Mouse (Mus musculus) bone marrow macrophage, adult 2 months (primary cell): ENCODE measurements around the gene Dnah2. TPM values are rescaled to one million over a fixed set of nuclear protein-coding genes. Genes with fewer than 3 reads are reported as not detected.
"Not testable (repeated sequence)": the region's sequence is repeated elsewhere in the genome, so short reads cannot be mapped to it uniquely, and the experiment has no call there.

Experiments
- H3K27ac ChIP-seq: 2 replicates; pipeline ENCODE4 v1.5.1; 2012; ENCODE audit warnings: low read depth, low read length; ENCODE audit not compliant: insufficient read depth
- H3K4me1 ChIP-seq: 2 replicates; pipeline ENCODE4 v1.6.1; 2012; ENCODE audit warnings: low read length; ENCODE audit not compliant: control insufficient read depth, insufficient read depth
- H3K4me3 ChIP-seq: 2 replicates; pipeline ENCODE4 v1.5.1; 2012; ENCODE audit warnings: mild to moderate bottlenecking, low read length, moderate library complexity; ENCODE audit not compliant: insufficient read depth
- CTCF ChIP-seq: IDR thresholded peaks from 2 replicates; pipeline ENCODE4 v1.5.1; 2012; ENCODE audit warnings: low read depth, mild to moderate bottlenecking, low read length, moderate library complexity
- POLR2A ChIP-seq: IDR thresholded peaks from 2 replicates; pipeline ENCODE4 v1.6.1; 2012; ENCODE audit warnings: mild to moderate bottlenecking, low read depth, low read length, borderline replicate concordance
- polyA plus RNA-seq: library from polyadenylated mRNA; stranded (reverse); fragments of >200 nt; gene quantifications from 2 replicates; pipeline ENCODE4 v1.2.4, GENCODE M21; 2012; ENCODE audit not compliant: missing spikeins, insufficient read depth, insufficient read length

The Dnah2 gene
- polyA plus RNA-seq, 1 experiment, result 0.72 TPM

DNA sequence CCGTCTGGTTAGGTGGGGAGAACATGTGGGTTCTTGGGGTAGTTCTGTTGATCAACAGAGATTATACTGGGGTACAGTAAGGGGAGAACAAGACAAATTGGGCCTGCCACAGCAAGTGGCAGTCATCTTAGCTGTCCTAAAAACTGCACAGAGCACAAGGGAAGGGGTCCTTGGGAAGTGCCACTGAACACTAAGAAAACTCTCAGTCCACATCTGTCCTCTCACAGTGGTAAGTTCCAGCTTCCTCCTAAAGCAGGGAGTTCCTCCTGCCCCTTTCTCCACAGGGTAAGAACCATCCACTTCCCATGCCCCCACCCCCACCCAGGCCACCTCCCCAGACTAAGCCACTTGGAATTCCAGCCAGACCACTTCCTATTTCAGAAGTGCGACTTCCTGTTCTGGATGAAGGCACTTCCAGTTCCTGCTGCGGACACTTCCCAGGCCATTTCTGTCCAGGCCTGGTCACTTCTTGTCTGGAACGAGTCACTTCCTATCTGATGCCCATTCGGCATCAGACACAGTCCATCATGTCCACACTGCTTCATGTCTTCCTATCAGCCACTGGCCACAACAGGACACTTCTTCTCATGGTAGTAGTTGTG, 5.7 kb upstream of the Dnah2 start:
- peak overlapping the region; percentile 60 for H3K27ac ChIP-seq
- peaks cover 19% of the 10 kb centered on the region for H3K4me1 ChIP-seq
- H3K4me3 ChIP-seq, result no peak overlapping the region
- no peak for TF ChIP-seq POLR2A
- TF ChIP-seq CTCF, result no peak

DNA sequence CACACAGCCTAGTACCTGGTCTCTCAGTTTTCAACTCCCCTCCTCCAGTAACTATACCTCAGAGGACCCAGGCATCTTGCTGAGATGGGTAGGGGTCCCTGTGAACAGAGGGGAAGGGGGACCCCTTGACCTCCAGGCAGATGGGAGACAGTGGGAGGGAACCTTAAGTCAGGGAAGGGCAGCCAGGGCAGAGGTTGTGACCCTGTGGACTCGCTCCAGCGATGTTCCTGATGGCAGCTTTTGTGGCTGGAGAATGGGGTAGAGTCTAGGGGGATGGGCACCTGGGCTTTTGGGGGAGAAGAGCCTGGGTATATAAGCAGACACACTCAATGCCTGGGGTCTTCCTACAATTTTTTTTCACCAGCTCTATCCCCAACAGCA, 4.4 kb upstream of the Dnah2 start:
- Histone ChIP-seq H3K4me1 (peaks cover 12% of the 10 kb centered on the region), H3K4me3 (no peak overlapping the region), H3K27ac (no peak overlapping the region)
- TF ChIP-seq POLR2A (no peak), CTCF (no peak)

DNA sequence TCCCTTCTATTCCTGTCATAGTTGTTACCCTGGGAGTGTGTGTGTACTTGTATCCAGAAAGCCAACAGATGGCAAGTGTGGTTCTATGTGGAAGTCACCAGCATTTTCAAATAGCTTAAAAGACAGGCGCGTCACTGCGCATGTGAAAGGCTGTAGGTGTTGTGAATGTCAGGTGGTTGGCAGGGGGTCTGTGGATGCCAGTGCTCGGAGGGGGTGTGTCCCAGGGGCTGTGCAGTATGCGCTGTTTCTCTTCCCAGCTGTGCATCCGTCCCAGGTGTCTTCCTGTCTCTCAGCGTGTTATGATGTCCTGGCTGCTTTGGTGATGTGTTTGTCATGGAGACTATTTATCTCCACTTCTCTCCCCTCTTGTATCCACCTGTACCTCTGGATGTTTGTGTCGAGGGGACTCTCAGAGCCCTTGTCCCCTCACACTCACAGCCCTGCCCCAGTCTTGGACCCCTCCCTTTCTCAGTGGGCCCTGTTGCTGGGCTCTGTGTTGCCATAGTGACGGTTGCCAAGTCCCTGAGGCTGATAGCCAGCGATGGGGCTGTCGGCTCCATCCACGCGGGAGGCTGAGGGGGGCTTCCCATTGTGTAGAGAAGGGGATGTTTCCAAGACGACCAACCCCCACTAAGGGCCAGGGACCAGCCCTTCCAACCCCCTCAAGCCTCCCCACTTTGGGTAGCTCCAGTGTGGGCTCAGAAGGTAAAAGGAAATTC, 3.9 kb upstream of the Dnah2 start:
- H3K4me1 ChIP-seq, result peaks cover 12% of the 10 kb centered on the region
- TF ChIP-seq POLR2A (no peak), CTCF (no peak)
- H3K4me3 ChIP-seq, result no peak overlapping the region
- H3K27ac ChIP-seq, result no peak overlapping the region

DNA sequence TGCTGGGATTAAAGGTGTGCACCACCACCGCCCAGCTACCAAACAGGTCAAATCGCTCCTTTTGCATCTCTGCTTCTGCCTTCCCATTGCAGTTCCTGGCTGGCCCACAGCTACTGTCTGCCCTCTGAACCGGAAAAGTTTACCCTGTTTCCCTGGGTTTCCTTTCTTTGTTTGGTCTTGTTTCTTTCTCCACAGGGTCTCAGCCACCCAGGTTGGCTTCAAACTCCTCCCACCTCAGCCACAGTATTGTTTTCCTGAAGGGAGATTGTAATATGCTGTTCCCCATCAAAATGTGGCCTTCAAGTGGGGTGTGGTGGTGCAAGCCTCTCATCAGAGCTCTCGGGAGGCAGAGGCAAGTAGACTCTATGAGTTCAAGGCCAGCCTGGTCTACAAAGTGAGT, 2.4 kb upstream of the Dnah2 start:
- Histone ChIP-seq H3K4me1 (peaks cover 15% of the 10 kb centered on the region), H3K27ac (no peak overlapping the region), H3K4me3 (no peak overlapping the region)
- TF ChIP-seq CTCF (no peak), POLR2A (no peak)

DNA sequence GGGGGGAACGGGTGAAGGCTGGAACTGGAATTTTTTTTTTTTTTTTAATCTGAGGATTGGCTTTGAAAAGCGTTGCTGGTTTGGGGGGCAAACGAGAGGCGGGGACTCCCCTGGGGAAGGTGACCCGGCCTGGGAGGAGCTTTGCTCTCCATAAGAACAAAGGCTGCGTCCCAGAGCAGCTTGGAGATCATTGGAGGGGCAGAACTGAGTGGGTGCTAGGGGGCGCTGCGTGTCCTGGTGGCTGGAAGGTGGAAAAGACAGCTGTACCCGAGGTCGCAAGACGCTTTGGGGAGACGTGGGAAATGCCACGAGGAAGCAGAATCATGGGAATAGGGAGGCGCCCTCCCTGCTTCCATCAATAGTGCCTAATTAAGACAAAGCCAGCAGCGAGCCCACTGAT, 1.8 kb downstream of the Dnah2 start:
- no peak overlapping the region for H3K27ac ChIP-seq
- peak; percentile 53 for TF ChIP-seq CTCF
- no peak for TF ChIP-seq POLR2A
- peaks cover 4% of the 10 kb centered on the region; the same call in 1 of the 2 replicates for H3K4me1 ChIP-seq
- peak overlapping the region; percentile 60 for H3K4me3 ChIP-seq

DNA sequence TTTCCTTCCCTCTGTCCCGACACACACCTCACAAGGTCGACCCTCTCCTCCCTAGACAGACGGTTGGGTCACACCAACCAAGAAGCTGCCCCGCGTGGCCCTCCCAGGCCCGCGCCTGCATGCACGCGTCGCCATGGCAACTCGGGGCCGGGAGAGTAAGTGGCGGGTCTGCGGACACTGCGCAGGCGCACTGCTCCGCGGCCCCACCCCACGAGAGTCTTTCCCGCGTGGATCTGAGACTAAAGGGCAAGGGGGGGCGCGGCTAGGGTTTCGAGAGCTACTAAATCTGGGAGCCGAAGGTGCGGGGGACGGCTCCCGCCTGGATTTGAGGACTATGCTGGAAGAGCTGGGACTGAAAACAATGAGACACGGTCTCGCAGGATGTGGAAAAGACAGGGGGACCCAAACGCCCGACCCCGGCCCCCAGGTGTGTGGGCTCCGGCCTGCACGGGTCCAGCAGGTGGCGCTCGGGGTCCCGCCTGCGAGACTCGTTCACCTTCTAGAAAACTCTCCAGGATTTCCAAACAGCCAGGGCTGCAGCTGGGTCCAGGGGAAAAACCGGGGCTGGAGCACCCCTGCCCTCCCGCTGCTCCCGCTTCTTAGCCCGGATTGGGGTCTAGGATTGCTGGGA, 2.4 kb downstream of the Dnah2 start:
- Histone ChIP-seq H3K4me3 (peak overlapping the region; percentile 60), H3K27ac (no peak overlapping the region), H3K4me1 (peaks cover 4% of the 10 kb centered on the region; the same call in 1 of the 2 replicates)
- TF ChIP-seq CTCF, result peak; percentile 76
- no peak for TF ChIP-seq POLR2A

DNA sequence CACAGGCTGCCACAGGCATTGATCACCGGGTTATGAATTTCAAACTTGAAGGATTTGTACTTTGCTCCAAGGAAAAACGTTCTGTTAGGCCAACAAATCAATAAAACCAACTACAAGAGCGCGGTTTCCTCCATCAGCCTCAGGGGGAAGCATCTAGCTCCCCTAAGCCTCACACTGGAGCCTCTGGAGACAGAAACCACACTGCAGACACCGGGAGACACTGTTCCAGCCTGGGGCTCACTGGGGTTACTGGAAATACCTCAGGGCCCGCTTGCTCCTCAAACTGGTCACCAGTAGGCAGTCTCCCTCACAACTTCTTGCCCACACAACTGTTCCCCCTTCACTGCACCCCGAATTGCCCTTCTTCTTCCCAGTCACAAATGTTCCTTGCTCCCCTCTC, 3.0 kb downstream of the Dnah2 start:
- TF ChIP-seq POLR2A, result no peak
- TF ChIP-seq CTCF, result no peak
- H3K27ac ChIP-seq, result no peak overlapping the region
- peak overlapping the region; percentile 60 for H3K4me3 ChIP-seq
- peaks cover 4% of the 10 kb centered on the region; the same call in 1 of the 2 replicates for H3K4me1 ChIP-seq

DNA sequence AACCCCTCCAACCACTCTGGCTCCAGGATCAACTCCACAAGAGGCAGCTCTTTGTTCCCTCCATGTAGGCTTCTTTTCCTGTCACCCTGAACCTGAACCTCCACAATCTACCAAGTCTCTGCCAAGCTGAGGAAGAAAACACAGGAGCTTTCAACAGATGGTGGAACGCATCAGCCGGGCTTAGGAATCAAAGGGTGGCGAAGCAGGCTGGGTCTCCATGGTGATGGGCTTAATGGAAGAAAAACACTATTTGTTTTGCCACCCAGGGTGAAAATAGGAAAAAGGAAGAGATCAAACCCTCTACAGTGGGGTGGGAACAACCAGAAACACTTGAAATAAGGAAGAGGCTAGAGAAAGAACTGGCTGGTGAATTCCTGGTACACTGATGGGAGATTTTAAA, 5.3 kb downstream of the Dnah2 start:
- H3K4me3 ChIP-seq, result no peak overlapping the region
- no peak for TF ChIP-seq CTCF
- no peak for TF ChIP-seq POLR2A
- peaks cover 12% of the 10 kb centered on the region for H3K4me1 ChIP-seq
- no peak overlapping the region for H3K27ac ChIP-seq

DNA sequence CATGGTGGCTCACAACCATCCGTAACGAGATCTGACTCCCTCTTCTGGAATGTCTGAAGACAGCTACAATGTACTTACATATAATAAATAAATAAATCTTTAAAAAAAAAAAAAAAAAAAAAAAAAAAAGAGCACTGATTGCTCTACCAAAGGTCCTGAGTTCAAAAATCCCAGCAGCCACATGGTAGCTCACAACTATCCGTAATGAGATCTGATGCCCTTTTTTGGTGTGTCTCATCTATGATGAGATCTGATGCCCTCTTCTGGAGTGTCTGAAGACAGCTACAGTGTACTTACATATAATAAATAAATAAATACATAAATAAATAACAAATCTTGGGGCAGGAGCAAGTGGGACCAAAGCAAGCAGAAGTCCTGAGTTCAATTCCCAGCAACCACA, 7.2 kb downstream of the Dnah2 start:
- H3K4me3 ChIP-seq, H3K27ac ChIP-seq: not testable (repeated sequence)
- peaks cover 14% of the 10 kb centered on the region for H3K4me1 ChIP-seq

DNA sequence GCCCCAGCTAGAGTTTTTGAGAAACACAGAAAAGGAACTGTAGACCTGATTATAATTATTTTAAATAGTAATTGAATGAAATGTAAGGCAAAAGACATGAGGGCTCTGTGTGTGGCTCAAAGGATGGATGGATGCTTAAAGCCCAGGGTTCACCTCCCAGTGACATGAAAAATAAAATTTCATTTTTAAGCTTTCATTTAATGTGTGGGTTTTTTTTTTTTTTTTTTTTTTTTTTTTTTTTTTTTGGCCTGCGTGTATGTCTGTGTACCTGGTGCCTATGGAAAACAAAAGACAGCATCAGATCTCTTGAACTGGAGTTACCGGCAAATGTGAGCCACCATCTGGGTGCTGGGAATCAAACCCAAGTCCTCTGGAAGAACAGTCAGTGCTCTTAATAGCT, 8.2 kb downstream of the Dnah2 start:
- H3K27ac ChIP-seq, result no peak overlapping the region
- H3K4me1 ChIP-seq, result peaks cover 14% of the 10 kb centered on the region
- H3K4me3 ChIP-seq, result no peak overlapping the region
- TF ChIP-seq CTCF (no peak), POLR2A (no peak)
